Mouse (Mus musculus) heart, embryonic 16.5 days (tissue): ENCODE measurements around the gene Sdhc. TPM values are rescaled to one million over a fixed set of nuclear protein-coding genes. Genes with fewer than 3 reads are reported as not detected.
"Not testable (repeated sequence)": the region's sequence is repeated elsewhere in the genome, so short reads cannot be mapped to it uniquely, and the experiment has no call there.

Source experiments
- ATAC-seq: fragments of 200-750 bp; cut with Nextera tagmentation; replicated peaks from 2 replicates; pipeline ENCODE4 v1.8.0; 2017; ENCODE audit warnings: moderate number of reproducible peaks; ENCODE audit not compliant: insufficient read depth, low FRiP score; ENCODE audit errors: extremely low read depth
- H3K27ac ChIP-seq: fragments of 300-500 bp; sonication (generic); 2 replicates; pipeline ENCODE4 v1.5.1; 2014; ENCODE audit warnings: mild to moderate bottlenecking, low read length, control low read depth, moderate library complexity
- H3K27me3 ChIP-seq: fragments of 300-500 bp; sonication (generic); 2 replicates; pipeline ENCODE4 v1.6.1; 2014; ENCODE audit warnings: low read length, mixed read lengths; ENCODE audit not compliant: control insufficient read depth, insufficient read depth
- H3K36me3 ChIP-seq: fragments of 300-500 bp; sonication (generic); 2 replicates; pipeline ENCODE4 v1.6.1; 2014; ENCODE audit not compliant: control insufficient read depth, insufficient read depth
- H3K4me1 ChIP-seq: fragments of 300-500 bp; sonication (generic); 2 replicates; pipeline ENCODE4 v1.6.1; 2014; ENCODE audit warnings: low read length, mixed read lengths; ENCODE audit not compliant: control insufficient read depth, insufficient read depth
- H3K4me2 ChIP-seq: fragments of 300-500 bp; sonication (generic); 2 replicates; pipeline ENCODE4 v1.6.1; 2014; ENCODE audit warnings: low read depth, mild to moderate bottlenecking, control low read depth, low read length
- H3K4me3 ChIP-seq: fragments of 300-500 bp; sonication (generic); 2 replicates; pipeline ENCODE4 v1.5.1; 2014; ENCODE audit warnings: mild to moderate bottlenecking, control low read depth, low read length
- H3K9ac ChIP-seq: fragments of 300-500 bp; sonication (generic); 2 replicates; pipeline ENCODE4 v1.6.1; 2014; ENCODE audit warnings: low read length, control low read depth
- H3K9me3 ChIP-seq: fragments of 300-500 bp; sonication (generic); replicated peaks from 2 replicates; pipeline ENCODE4 v1.6.1; 2016; ENCODE audit warnings: low read length; ENCODE audit not compliant: control insufficient read depth
- WGBS: fragments of 180-500 bp; shearing (Covaris S2); extraction: QIAGEN DNeasy Blood & Tissue Kit; methylation state at CpG from one replicate; pipeline ENCODE4 v1.1.7; 2014; 5-methylcytosine and 5-hydroxymethylcytosine counted together
- polyA plus RNA-seq: library from polyadenylated mRNA; unstranded; fragments of >200 nt; fragmentation: Nextera tagmentation; extraction: Ambion mirVana; gene quantifications from 2 replicates; pipeline ENCODE4 v1.2.1, GENCODE M21; 2015

Sdhc gene
- polyA plus RNA-seq, 1 experiment from 2014 or later, result 622 TPM

DNA sequence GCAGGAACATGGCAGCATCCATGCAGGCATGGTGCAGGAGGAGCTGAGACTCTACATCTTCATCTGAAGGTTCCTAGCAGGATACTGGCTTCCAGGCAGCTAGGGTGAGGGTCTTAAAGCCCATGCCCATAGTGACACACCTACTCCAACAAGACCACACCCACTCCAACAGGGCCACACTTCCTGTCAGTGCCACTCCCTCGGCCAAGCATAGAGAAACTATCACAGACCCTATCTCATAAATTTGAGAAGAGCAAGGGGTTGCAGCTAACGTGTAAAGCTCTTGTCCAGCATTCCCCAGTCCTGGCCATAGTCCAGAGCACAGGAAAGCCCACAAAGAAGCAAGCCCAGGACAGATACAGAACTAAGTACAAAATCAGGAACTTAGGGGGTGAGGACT, 49.4 kb downstream of the Sdhc start:
- H3K4me3 ChIP-seq, result no peak overlapping the region
- no peak overlapping the region for H3K9ac ChIP-seq
- no peak overlapping the region for H3K4me2 ChIP-seq
- no peaks in the 10 kb centered on the region for H3K36me3 ChIP-seq
- 48% methylated on average over 2 of the region's 2 CpGs for WGBS
- H3K27ac ChIP-seq, result no peak overlapping the region
- H3K4me1 ChIP-seq, result peaks cover 8% of the 10 kb centered on the region
- no peaks in the 10 kb centered on the region for H3K9me3 ChIP-seq
- no peak for ATAC-seq
- no peaks in the 10 kb centered on the region for H3K27me3 ChIP-seq

DNA sequence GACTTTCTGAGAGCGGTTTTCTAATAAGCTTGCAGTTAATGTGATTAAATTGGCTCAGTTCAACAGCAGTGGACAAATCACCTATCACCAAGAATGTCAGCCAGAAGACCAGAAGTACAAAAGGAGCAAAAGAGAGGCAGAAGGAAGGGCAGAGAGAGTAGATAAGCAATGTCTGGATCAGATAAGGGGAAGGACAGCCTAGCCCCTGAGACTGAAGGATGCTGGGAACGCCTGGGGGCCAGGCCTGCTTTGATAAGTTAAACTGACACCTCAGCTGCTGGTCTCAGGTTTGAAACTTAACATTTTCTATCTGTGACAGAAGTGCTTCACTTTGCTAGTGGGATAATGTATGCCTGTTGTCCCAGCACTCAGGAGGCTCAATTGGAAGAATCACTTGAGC, 52.8 kb downstream of the Sdhc start:
- Histone ChIP-seq H3K27me3 (no peaks in the 10 kb centered on the region), H3K27ac (no peak overlapping the region), H3K4me2 (no peak overlapping the region), H3K9me3 (no peaks in the 10 kb centered on the region), H3K36me3 (no peaks in the 10 kb centered on the region), H3K4me1 (peaks cover 4% of the 10 kb centered on the region), H3K4me3 (no peak overlapping the region), H3K9ac (no peak overlapping the region)
- 25% methylated on average over 2 of the region's 2 CpGs for WGBS
- no peak for ATAC-seq

GRCm38 (mm10) chr1:171097136-171097535, 53.3 kb downstream of the Sdhc start:
- Histone ChIP-seq H3K9ac (no peak overlapping the region), H3K36me3 (no peaks in the 10 kb centered on the region), H3K27me3 (no peaks in the 10 kb centered on the region), H3K4me3 (no peak overlapping the region), H3K9me3 (no peaks in the 10 kb centered on the region), H3K4me2 (no peak overlapping the region), H3K4me1 (peaks cover 4% of the 10 kb centered on the region), H3K27ac (no peak overlapping the region)
- no peak for ATAC-seq

- no peak overlapping the region for H3K27ac ChIP-seq
- H3K4me2 ChIP-seq, result peak overlapping the region; percentile 41
- WGBS, result 21% methylated on average over 10 of the region's 10 CpGs
- peaks cover 4% of the 10 kb centered on the region for H3K4me1 ChIP-seq
- H3K4me3 ChIP-seq, result 0 out of 2 replicates have a peak overlapping the region, but pooled peaks have one; percentile 2
- H3K27me3 ChIP-seq, result no peaks in the 10 kb centered on the region
- ATAC-seq, result no peak
- no peak overlapping the region for H3K9ac ChIP-seq
- H3K9me3 ChIP-seq, result peaks cover 2% of the 10 kb centered on the region; the same call in 1 of the 2 replicates
- no peaks in the 10 kb centered on the region for H3K36me3 ChIP-seq
Observed at GRCm38 (mm10) chr1:171096110-171096964, 54.1 kb downstream of the Sdhc start.

DNA sequence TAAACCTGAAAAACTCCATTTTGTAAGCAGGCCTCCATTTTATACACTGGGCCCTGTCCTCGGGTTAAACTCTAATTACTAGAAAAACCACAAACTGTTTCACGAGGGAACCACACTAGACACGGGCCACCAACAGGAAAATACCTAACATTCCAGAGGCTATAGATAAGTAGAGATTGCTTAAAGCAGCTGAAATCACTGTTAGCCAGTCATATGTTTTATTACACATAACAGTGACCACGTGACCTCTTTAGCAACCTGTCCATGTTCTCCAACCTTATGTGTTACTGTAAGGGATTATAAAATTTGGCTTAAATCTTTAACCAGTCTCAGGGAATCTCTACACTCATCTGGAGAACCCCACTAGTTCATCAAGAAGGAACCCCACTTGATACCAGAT, 56.0 kb downstream of the Sdhc start:
- H3K4me2 ChIP-seq, result no peak overlapping the region
- no peak overlapping the region for H3K9ac ChIP-seq
- H3K27me3 ChIP-seq, result no peaks in the 10 kb centered on the region
- H3K27ac ChIP-seq, result no peak overlapping the region
- H3K4me3 ChIP-seq, result no peak overlapping the region
- no peak for ATAC-seq
- 41% methylated on average over 4 of the region's 4 CpGs for WGBS
- peaks cover 4% of the 10 kb centered on the region for H3K4me1 ChIP-seq
- no peaks in the 10 kb centered on the region for H3K36me3 ChIP-seq
- H3K9me3 ChIP-seq, result peaks cover 2% of the 10 kb centered on the region; the same call in 1 of the 2 replicates

DNA sequence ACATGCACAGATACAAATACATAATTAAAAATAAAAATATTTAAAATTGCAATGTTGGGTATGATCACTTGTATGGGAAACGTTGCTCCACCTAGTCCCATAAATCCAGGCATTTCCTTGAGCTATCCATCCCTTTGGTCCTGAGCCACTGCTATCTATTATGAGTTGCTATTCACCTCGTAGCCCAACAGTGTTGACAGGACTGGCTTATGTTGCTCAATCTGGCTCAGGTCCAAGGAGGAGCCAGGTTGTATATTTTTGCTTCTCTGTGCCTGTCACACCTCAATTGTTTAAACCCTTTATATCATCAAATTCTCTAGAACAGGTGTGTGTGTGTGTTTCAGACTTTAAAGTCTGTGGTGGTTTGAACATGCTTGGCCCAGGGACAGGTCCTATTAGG, 59.6 kb downstream of the Sdhc start:
- H3K4me1 ChIP-seq, result no peaks in the 10 kb centered on the region
- ATAC-seq, result no peak
- no peaks in the 10 kb centered on the region for H3K36me3 ChIP-seq
- no peak overlapping the region for H3K9ac ChIP-seq
- H3K4me3 ChIP-seq, result no peak overlapping the region
- H3K4me2 ChIP-seq, result no peak overlapping the region
- WGBS, result 38% methylated on average over 2 of the region's 2 CpGs
- peaks cover 2% of the 10 kb centered on the region; the same call in 1 of the 2 replicates for H3K9me3 ChIP-seq
- H3K27ac ChIP-seq, result no peak overlapping the region
- peaks cover 11% of the 10 kb centered on the region for H3K27me3 ChIP-seq

- ATAC-seq, result no peak
- no peak overlapping the region for H3K27ac ChIP-seq
- H3K4me3 ChIP-seq, result no peak overlapping the region
- H3K9me3 ChIP-seq, result peaks cover 2% of the 10 kb centered on the region; the same call in 1 of the 2 replicates
- no peaks in the 10 kb centered on the region for H3K36me3 ChIP-seq
- no peaks in the 10 kb centered on the region for H3K4me1 ChIP-seq
- H3K9ac ChIP-seq, result no peak overlapping the region
- peaks cover 11% of the 10 kb centered on the region for H3K27me3 ChIP-seq
- no peak overlapping the region for H3K4me2 ChIP-seq
- 92% methylated on average over 1 of the region's 1 CpGs for WGBS
Observed at GRCm38 (mm10) chr1:171089891-171090290, 60.5 kb downstream of the Sdhc start.

GRCm38 (mm10) chr1:171088237-171088869, 62.0 kb downstream of the Sdhc start:
- 0 out of 2 replicates have a peak overlapping the region, but pooled peaks have one; percentile 4 for H3K4me3 ChIP-seq
- H3K9ac ChIP-seq, H3K27ac ChIP-seq, ATAC-seq, H3K4me1 ChIP-seq, H3K9me3 ChIP-seq, H3K36me3 ChIP-seq: not testable (repeated sequence)
- H3K27me3 ChIP-seq, result peaks cover 11% of the 10 kb centered on the region
- 5% methylated on average over 10 of the region's 10 CpGs for WGBS
- peak overlapping the region; percentile 13 for H3K4me2 ChIP-seq

GRCm38 (mm10) chr1:171085718-171086117, 64.7 kb downstream of the Sdhc start:
- Histone ChIP-seq H3K4me1 (no peaks in the 10 kb centered on the region), H3K9ac (peak overlapping the region; percentile 44), H3K4me3 (peak overlapping the region; percentile 52), H3K27ac (no peak overlapping the region), H3K27me3 (peaks cover 15% of the 10 kb centered on the region), H3K36me3 (no peaks in the 10 kb centered on the region), H3K9me3 (no peaks in the 10 kb centered on the region), H3K4me2 (peak overlapping the region; percentile 64)
- ATAC-seq, result no peak
- under 1% methylated on average over 26 of the region's 26 CpGs for WGBS
